Mouse (Mus musculus): ENCODE results near the gene Pop4. TPM values are rescaled to one million over a fixed set of nuclear protein-coding genes. Genes with fewer than 3 reads are reported as not detected.

Gene Pop4
- polyA plus RNA-seq, 1 experiment from 2014 or later, result 77.6 TPM

- H3K36me3 ChIP-seq, result no peaks in the 10 kb centered on the region
- 65% methylated on average over 5 of the region's 5 CpGs for WGBS
- no peak overlapping the region for H3K4me2 ChIP-seq
- no peak overlapping the region for H3K9ac ChIP-seq
- no peaks in the 10 kb centered on the region for H3K9me3 ChIP-seq
- no peak overlapping the region for H3K27ac ChIP-seq (replicated peaks)
- no peaks in the 10 kb centered on the region for H3K27me3 ChIP-seq
- ATAC-seq (ENCODE audit: low read depth), result no peak
- H3K4me3 ChIP-seq, result no peak overlapping the region
- no peaks in the 10 kb centered on the region for H3K4me1 ChIP-seq (replicated peaks)
Observed at GRCm38 (mm10) chr7:38217417-38218171, 53.6 kb downstream of the Pop4 start.

DNA sequence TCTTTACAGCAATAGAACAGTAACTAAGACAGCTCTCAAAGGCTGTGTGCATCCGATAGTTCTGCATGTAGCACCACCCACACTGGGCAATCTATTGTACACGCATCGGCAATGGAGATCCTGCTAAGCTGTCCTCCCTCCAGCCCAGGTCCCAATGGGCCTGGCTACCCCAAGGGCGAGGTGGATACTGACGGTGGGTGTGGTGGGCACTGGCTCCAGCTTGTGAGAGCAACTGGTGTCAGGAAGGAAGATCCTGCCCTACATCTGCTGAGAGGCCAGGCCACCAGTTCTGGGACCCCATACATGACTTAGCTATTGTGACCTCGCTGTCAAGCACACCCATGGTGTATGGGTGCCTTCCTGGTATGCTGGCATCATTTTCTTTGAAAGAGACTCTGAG is 55.5 kb downstream of the Pop4 start:
- no peaks in the 10 kb centered on the region for H3K27me3 ChIP-seq
- no peak for ATAC-seq (ENCODE audit: low read depth)
- no peak overlapping the region for H3K9ac ChIP-seq
- 87% methylated on average over 6 of the region's 6 CpGs for WGBS
- no peak overlapping the region for H3K4me2 ChIP-seq
- H3K4me1 ChIP-seq (replicated peaks), result no peaks in the 10 kb centered on the region
- H3K27ac ChIP-seq (replicated peaks), result no peak overlapping the region
- no peaks in the 10 kb centered on the region for H3K9me3 ChIP-seq
- H3K4me3 ChIP-seq, result no peak overlapping the region
- no peaks in the 10 kb centered on the region for H3K36me3 ChIP-seq

GRCm38 (mm10) chr7:38215281-38215680 is 55.9 kb downstream of the Pop4 start:
- no peaks in the 10 kb centered on the region for H3K27me3 ChIP-seq
- H3K9ac ChIP-seq, result no peak overlapping the region
- no peaks in the 10 kb centered on the region for H3K36me3 ChIP-seq
- 74% methylated on average over 7 of the region's 7 CpGs for WGBS
- no peak overlapping the region for H3K4me3 ChIP-seq
- no peak for ATAC-seq (ENCODE audit: low read depth)
- no peaks in the 10 kb centered on the region for H3K4me1 ChIP-seq (replicated peaks)
- no peak overlapping the region for H3K4me2 ChIP-seq
- no peaks in the 10 kb centered on the region for H3K9me3 ChIP-seq
- no peak overlapping the region for H3K27ac ChIP-seq (replicated peaks)

DNA sequence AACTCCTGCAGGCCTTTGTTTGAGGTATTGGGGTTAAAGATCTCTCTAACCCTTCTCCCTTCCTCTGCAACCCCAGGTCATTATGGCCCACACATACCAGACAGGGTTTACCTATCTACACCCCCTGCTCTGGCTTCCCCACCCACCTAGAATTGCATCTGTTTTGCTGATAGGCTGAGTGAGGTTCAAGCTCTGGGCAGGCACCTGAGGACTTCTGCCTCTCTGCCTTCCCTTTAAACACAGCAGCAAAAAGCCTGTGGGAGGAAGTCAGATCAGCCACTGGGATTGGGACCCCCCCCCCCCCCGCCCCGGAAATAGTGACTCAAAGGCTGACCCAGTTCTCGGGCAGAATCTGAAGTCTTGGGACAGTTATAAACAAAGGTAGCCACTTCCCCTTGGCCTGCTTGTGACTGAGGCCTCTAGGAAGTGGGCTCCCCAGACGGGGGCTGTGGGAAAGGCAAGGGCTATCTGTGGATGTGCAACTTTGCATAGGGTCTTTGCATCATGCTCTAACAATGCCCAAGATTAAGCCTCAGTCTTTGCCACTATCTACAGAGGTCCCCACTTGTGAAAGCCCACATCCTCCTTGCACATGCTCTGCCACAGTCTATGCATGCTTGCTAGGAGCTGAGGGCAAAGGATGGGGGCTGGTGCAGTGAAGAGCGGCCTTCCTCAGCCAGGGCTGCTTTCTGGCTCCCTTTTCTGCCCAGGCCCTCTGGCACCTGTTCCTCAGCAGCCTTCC is 56.6 kb downstream of the Pop4 start:
- no peak overlapping the region for H3K9ac ChIP-seq
- no peaks in the 10 kb centered on the region for H3K4me1 ChIP-seq (replicated peaks)
- H3K4me3 ChIP-seq, result no peak overlapping the region
- no peak overlapping the region for H3K4me2 ChIP-seq
- no peaks in the 10 kb centered on the region for H3K9me3 ChIP-seq
- ATAC-seq (ENCODE audit: low read depth), result no peak
- WGBS, result 70% methylated on average over 5 of the region's 5 CpGs
- no peaks in the 10 kb centered on the region for H3K36me3 ChIP-seq
- no peak overlapping the region for H3K27ac ChIP-seq (replicated peaks)
- H3K27me3 ChIP-seq, result no peaks in the 10 kb centered on the region

DNA sequence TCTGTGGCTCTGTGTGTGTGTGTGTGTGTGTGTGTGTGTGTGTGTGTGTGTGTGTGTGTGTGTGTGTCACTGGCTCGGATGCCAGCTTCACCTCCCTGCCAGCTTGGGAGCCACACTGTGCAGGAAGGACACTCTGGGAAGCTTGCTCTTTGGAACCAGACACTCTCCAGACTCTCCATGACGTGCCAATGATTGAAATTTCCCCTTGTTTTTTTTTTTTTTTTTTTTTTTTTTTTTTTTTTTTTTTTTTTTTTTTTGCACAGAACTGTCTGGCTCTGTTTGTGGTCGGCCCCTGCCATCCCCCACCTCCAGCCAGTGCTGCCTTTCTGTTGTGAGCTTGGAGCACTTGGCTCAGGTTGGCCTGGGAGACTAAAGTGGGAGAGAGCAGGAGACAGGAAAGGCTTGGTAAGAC is 58.6 kb downstream of the Pop4 start:
- H3K9ac ChIP-seq, result no peak overlapping the region
- no peaks in the 10 kb centered on the region for H3K4me1 ChIP-seq (replicated peaks)
- no peaks in the 10 kb centered on the region for H3K27me3 ChIP-seq
- no peaks in the 10 kb centered on the region for H3K36me3 ChIP-seq
- H3K9me3 ChIP-seq, result no peaks in the 10 kb centered on the region
- H3K27ac ChIP-seq (replicated peaks), result no peak overlapping the region
- ATAC-seq (ENCODE audit: low read depth), result no peak
- no peak overlapping the region for H3K4me3 ChIP-seq
- 47% methylated on average over 3 of the region's 3 CpGs for WGBS
- no peak overlapping the region for H3K4me2 ChIP-seq

Other genes starting within 250 kb of the Pop4 start
- 40.8 and 41.2 TPM in 2 replicates for gene Uri1, start 247.9 kb downstream of the Pop4 start, polyA plus RNA-seq (2015; fragmentation: Nextera tagmentation; extraction: Ambion mirVana)
- gene Ccne1, start 163.9 kb downstream of the Pop4 start, polyA plus RNA-seq (2015; fragmentation: Nextera tagmentation; extraction: Ambion mirVana), result 18.1 and 18.2 TPM in 2 replicates
- 27.5 and 29.1 TPM in 2 replicates for gene 1600014C10Rik, start 88.2 kb downstream of the Pop4 start, polyA plus RNA-seq (2015; fragmentation: Nextera tagmentation; extraction: Ambion mirVana)
- gene Plekhf1, start 43.4 kb downstream of the Pop4 start, polyA plus RNA-seq (2015; fragmentation: Nextera tagmentation; extraction: Ambion mirVana), result 0.71 and 0.91 TPM in 2 replicates

Data from neural tube, embryonic 13.5 days (tissue).